Mouse (Mus musculus) brain, embryonic 14.5 days (tissue): Measurements from ENCODE around the gene Qrich2.

ENCODE experiments used
- CTCF ChIP-seq: fragments of 200-500 bp; IDR thresholded peaks from 2 replicates; pipeline ENCODE4 v1.5.1; 2012; ENCODE audit warnings: inconsistent platforms, mild to moderate bottlenecking, moderate library complexity, borderline replicate concordance; ENCODE audit not compliant: insufficient read depth, insufficient read length; ENCODE audit errors: extremely low read depth
- POLR2A ChIP-seq: fragments of 200-500 bp; IDR thresholded peaks from 2 replicates; pipeline ENCODE4 v1.6.1; 2012; ENCODE audit warnings: mild to moderate bottlenecking, inconsistent platforms, borderline replicate concordance; ENCODE audit not compliant: poor library complexity, insufficient read depth, insufficient read length, severe bottlenecking; ENCODE audit errors: extremely low read depth

GRCm38 (mm10) chr11:116422562-116422961 lies 43.5 kb downstream of the Qrich2 start:
- TF ChIP-seq CTCF (no peak), POLR2A (no peak)
